Mouse (Mus musculus): ENCODE data around the gene Pkn3.
"Not testable (repeated sequence)": the region's sequence is repeated elsewhere in the genome, so short reads cannot be mapped to it uniquely, and the experiment has no call there.

Gene Pkn3

DNA sequence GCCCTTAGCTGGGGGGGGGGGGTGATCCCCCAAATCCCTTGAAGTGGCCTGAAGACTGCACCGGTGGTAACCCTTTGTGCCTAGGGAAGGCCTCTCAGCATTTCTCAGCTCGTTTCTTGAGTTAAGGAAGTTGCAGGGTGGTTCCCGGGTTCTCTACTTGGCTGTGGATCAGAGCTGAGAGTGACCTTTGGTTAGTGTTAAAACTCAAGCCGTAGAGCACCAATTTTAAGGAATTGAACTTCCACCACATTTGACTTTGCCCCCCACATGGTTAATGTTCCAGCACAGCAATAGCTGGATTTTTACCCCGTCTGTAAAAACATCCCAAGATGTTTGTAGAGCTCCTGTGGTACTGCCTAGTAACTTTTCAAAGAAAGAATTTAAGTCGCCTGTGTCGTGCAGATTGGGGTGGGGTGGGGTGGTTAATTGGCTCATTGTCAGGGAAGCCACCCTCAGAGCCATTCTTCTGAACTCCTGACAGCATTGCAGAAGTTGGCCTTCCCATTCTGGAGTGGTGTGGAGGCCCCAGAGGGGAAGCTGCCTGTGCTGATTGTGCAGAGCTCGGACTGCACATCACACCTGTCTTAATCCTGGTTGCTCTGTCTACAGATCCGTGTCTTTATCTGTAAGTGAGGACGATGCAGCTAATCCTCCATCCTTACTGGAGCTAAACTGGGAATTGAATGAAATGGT, 57.6 kb downstream of the Pkn3 start:
- intact Hi-C loops (cut with DNase I): no loop called here

DNA sequence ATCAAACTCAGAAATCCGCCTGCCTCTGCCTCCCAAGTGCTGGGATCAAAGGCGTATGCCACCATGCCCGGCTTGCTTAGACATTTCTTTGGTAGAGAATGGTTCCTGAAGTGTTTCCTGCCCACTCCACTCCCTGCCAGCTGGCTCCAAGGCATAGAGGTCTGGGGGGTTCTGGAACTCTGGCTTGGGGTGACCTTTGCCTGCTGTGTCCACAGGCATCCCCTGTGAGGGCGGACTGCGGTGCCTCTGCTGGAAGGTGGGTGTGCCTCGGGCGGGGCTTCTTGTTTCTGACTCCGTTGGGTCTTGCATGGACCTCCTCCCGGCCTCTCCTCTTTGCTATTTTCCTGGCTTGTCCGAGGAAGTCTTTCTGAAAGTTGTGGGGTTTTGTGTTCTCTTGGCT, 59.0 kb downstream of the Pkn3 start:
- intact Hi-C loops (cut with DNase I): no loop called here

DNA sequence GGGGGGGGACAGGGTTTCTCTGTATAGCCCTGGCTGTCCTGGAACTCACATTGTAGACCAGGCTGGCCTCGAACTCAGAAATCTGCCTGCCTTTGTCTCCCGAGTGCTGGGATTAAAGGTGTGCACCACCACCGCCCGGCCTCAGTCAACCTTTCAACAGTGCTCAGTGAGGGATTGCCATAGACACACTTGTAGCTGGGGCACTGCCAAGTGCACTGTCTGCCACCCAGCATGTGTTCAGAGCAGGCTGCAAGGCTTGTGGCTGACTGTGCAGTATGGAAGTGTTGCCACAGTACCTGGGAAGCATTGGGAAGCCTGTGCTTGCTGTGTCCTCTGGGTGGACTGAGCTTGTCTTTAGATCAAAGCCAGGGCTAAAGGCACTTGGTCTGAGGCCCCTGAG, 62.5 kb downstream of the Pkn3 start:
- intact Hi-C loops (cut with DNase I): not testable (repeated sequence)

All from adrenal gland (tissue).